Mouse (Mus musculus) 416B (cell line): ENCODE data around the gene Prrc2b.

Experiments
- DNase-seq: peaks from one replicate; pipeline ENCODE4 v3.0.0; 2011; ENCODE audit warnings: low read depth

The Prrc2b gene

DNA sequence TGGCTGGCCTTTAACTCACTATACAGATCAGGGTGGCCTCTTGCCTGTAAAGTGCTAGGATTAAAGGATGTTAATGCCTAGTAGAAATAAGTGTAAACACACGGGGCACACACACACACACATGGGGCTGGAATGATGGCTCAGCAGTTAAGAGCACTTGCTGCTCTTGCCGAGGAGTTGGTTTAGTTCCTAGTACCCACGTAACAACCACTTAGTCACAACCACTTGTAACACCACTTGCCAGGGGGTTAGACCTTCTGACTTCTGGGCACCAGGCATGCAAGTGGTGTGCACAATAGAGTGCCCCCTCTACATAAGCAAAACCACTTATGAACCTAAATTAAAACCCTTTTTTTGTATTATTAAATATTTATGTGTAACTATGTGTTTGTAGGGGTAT, 133.1 kb downstream of the Prrc2b start:
- no peak for DNase-seq
